Mouse (Mus musculus): ENCODE measurements at regions not wholly inside any gene's neighbourhood (a gene's known extent, or its start where the extent isn't known, plus 50 kb on each side); places are given as distances from the start of the nearest gene placed in this dataset.

GRCm38 (mm10) chr1:119124798-119125197 is 71.4 kb upstream of the Gli2 start:
- Histone ChIP-seq H3K27ac (ENCODE audit: insufficient read depth, low read depth, low read length) (no peak overlapping the region), H3K27me3 (ENCODE audit: control insufficient read depth, insufficient read depth, low read length) (no peaks in the 10 kb centered on the region), H3K36me3 (ENCODE audit: control insufficient read depth, insufficient read depth, low read length) (no peaks in the 10 kb centered on the region), H3K4me1 (ENCODE audit: control insufficient read depth, insufficient read depth, insufficient read length, low read length) (no peaks in the 10 kb centered on the region), H3K4me3 (ENCODE audit: low read depth, low read length) (no peak overlapping the region)
- TF ChIP-seq CTCF (IDR thresholded peaks at IDR 0.05; ENCODE audit: extremely low read depth, insufficient read length, insufficient replicate concordance, low read depth, low read length) (no peak), POLR2A (IDR thresholded peaks at IDR 0.05; ENCODE audit: low read depth, low read length) (no peak)
- 74% methylated on average over 4 of the region's 4 CpGs for WGBS

GRCm38 (mm10) chr1:119124063-119124462 is 70.6 kb upstream of the Gli2 start:
- H3K36me3 ChIP-seq (ENCODE audit: control insufficient read depth, insufficient read depth, low read length), result no peaks in the 10 kb centered on the region
- no peaks in the 10 kb centered on the region for H3K4me1 ChIP-seq (ENCODE audit: control insufficient read depth, insufficient read depth, insufficient read length, low read length)
- no peak overlapping the region for H3K4me3 ChIP-seq (ENCODE audit: low read depth, low read length)
- no peak overlapping the region for H3K27ac ChIP-seq (ENCODE audit: insufficient read depth, low read depth, low read length)
- H3K27me3 ChIP-seq (ENCODE audit: control insufficient read depth, insufficient read depth, low read length), result no peaks in the 10 kb centered on the region
- 70% methylated on average over 2 of the region's 2 CpGs for WGBS
- no peak for TF ChIP-seq POLR2A (IDR thresholded peaks at IDR 0.05; ENCODE audit: low read depth, low read length)
- no peak for TF ChIP-seq CTCF (IDR thresholded peaks at IDR 0.05; ENCODE audit: extremely low read depth, insufficient read length, insufficient replicate concordance, low read depth, low read length)

- TF ChIP-seq CTCF (IDR thresholded peaks at IDR 0.05; ENCODE audit: extremely low read depth, insufficient read length, insufficient replicate concordance, low read depth, low read length) (no peak), POLR2A (IDR thresholded peaks at IDR 0.05; ENCODE audit: low read depth, low read length) (no peak)
- Histone ChIP-seq H3K27me3 (ENCODE audit: control insufficient read depth, insufficient read depth, low read length) (no peaks in the 10 kb centered on the region), H3K36me3 (ENCODE audit: control insufficient read depth, insufficient read depth, low read length) (no peaks in the 10 kb centered on the region), H3K4me1 (ENCODE audit: control insufficient read depth, insufficient read depth, insufficient read length, low read length) (no peaks in the 10 kb centered on the region), H3K27ac (ENCODE audit: insufficient read depth, low read depth, low read length) (no peak overlapping the region), H3K4me3 (ENCODE audit: low read depth, low read length) (no peak overlapping the region)
- 40% methylated on average over 3 of the region's 3 CpGs for WGBS
Measured at GRCm38 (mm10) chr1:119123402-119123801, 70.0 kb upstream of the Gli2 start.

- H3K27ac ChIP-seq (ENCODE audit: insufficient read depth, low read depth, low read length), result no peak overlapping the region
- TF ChIP-seq CTCF (IDR thresholded peaks at IDR 0.05; ENCODE audit: extremely low read depth, insufficient read length, insufficient replicate concordance, low read depth, low read length) (no peak), POLR2A (IDR thresholded peaks at IDR 0.05; ENCODE audit: low read depth, low read length) (no peak)
- H3K27me3 ChIP-seq (ENCODE audit: control insufficient read depth, insufficient read depth, low read length), result no peaks in the 10 kb centered on the region
- 65% methylated on average over 6 of the region's 6 CpGs for WGBS
- H3K36me3 ChIP-seq (ENCODE audit: control insufficient read depth, insufficient read depth, low read length), result no peaks in the 10 kb centered on the region
- no peak overlapping the region for H3K4me3 ChIP-seq (ENCODE audit: low read depth, low read length)
- H3K4me1 ChIP-seq (ENCODE audit: control insufficient read depth, insufficient read depth, insufficient read length, low read length), result no peaks in the 10 kb centered on the region
Measured at GRCm38 (mm10) chr1:119122975-119123374, 69.6 kb upstream of the Gli2 start.

GRCm38 (mm10) chr1:119119863-119120569 is 66.6 kb upstream of the Gli2 start:
- no peaks in the 10 kb centered on the region for H3K36me3 ChIP-seq (ENCODE audit: control insufficient read depth, insufficient read depth, low read length)
- WGBS, result 38% methylated on average over 8 of the region's 8 CpGs
- no peak for TF ChIP-seq POLR2A (IDR thresholded peaks at IDR 0.05; ENCODE audit: low read depth, low read length)
- no peak for TF ChIP-seq CTCF (IDR thresholded peaks at IDR 0.05; ENCODE audit: extremely low read depth, insufficient read length, insufficient replicate concordance, low read depth, low read length)
- H3K27ac ChIP-seq (ENCODE audit: insufficient read depth, low read depth, low read length), result no peak overlapping the region
- no peaks in the 10 kb centered on the region for H3K27me3 ChIP-seq (ENCODE audit: control insufficient read depth, insufficient read depth, low read length)
- no peak overlapping the region for H3K4me3 ChIP-seq (ENCODE audit: low read depth, low read length)
- H3K4me1 ChIP-seq (ENCODE audit: control insufficient read depth, insufficient read depth, insufficient read length, low read length), result no peaks in the 10 kb centered on the region

- WGBS, result 74% methylated on average over 7 of the region's 7 CpGs
- Histone ChIP-seq H3K4me3 (ENCODE audit: low read depth, low read length) (no peak overlapping the region), H3K4me1 (ENCODE audit: control insufficient read depth, insufficient read depth, insufficient read length, low read length) (no peaks in the 10 kb centered on the region), H3K36me3 (ENCODE audit: control insufficient read depth, insufficient read depth, low read length) (no peaks in the 10 kb centered on the region), H3K27me3 (ENCODE audit: control insufficient read depth, insufficient read depth, low read length) (no peaks in the 10 kb centered on the region), H3K27ac (ENCODE audit: insufficient read depth, low read depth, low read length) (no peak overlapping the region)
- TF ChIP-seq CTCF (IDR thresholded peaks at IDR 0.05; ENCODE audit: extremely low read depth, insufficient read length, insufficient replicate concordance, low read depth, low read length), result no peak
- no peak for TF ChIP-seq POLR2A (IDR thresholded peaks at IDR 0.05; ENCODE audit: low read depth, low read length)
Measured at GRCm38 (mm10) chr1:119115106-119115674, 61.8 kb upstream of the Gli2 start.

- H3K4me3 ChIP-seq (ENCODE audit: low read depth, low read length), result no peak overlapping the region
- 70% methylated on average over 9 of the region's 9 CpGs for WGBS
- no peaks in the 10 kb centered on the region for H3K36me3 ChIP-seq (ENCODE audit: control insufficient read depth, insufficient read depth, low read length)
Measured at GRCm38 (mm10) chr1:119108578-119108977, 55.2 kb upstream of the Gli2 start.

More at GRCm38 (mm10) chr1:119108578-119108977, 55.2 kb upstream of the Gli2 start:
- Histone ChIP-seq H3K4me1 (ENCODE audit: control insufficient read depth, insufficient read depth, insufficient read length, low read length) (no peaks in the 10 kb centered on the region), H3K27me3 (ENCODE audit: control insufficient read depth, insufficient read depth, low read length) (no peaks in the 10 kb centered on the region), H3K27ac (ENCODE audit: insufficient read depth, low read depth, low read length) (no peak overlapping the region)
- TF ChIP-seq POLR2A (IDR thresholded peaks at IDR 0.05; ENCODE audit: low read depth, low read length) (no peak), CTCF (IDR thresholded peaks at IDR 0.05; ENCODE audit: extremely low read depth, insufficient read length, insufficient replicate concordance, low read depth, low read length) (no peak)
